Mouse (Mus musculus) limb, embryonic 11.5 days (tissue): ENCODE data around the gene Il34. TPM values are rescaled to one million over a fixed set of nuclear protein-coding genes. Genes with fewer than 3 reads are reported as not detected.
"Not testable (repeated sequence)": the region's sequence is repeated elsewhere in the genome, so short reads cannot be mapped to it uniquely, and the experiment has no call there.

Experiments used
- ATAC-seq: fragments of 200-750 bp; cut with Nextera tagmentation; 2 replicates; pipeline ENCODE4 v1.8.0; 2017; ENCODE audit warnings: low read depth; ENCODE audit not compliant: insufficient number of reproducible peaks, low FRiP score, low TSS enrichment
- DNase-seq: peaks from one replicate; pipeline ENCODE4 v3.0.0-alpha.2; 2015; ENCODE audit warnings: low spot score
- H3K27ac ChIP-seq: fragments of 300-500 bp; sonication (generic); replicated peaks from 2 replicates; pipeline ENCODE4 v1.5.1; 2014; ENCODE audit warnings: low read depth, mild to moderate bottlenecking, low read length
- H3K27me3 ChIP-seq: fragments of 300-500 bp; sonication (generic); 2 replicates; pipeline ENCODE4 v1.6.1; 2014; ENCODE audit warnings: mild to moderate bottlenecking, low read length, mixed read lengths; ENCODE audit not compliant: control insufficient read depth, insufficient read depth
- H3K36me3 ChIP-seq: fragments of 300-500 bp; sonication (generic); 2 replicates; pipeline ENCODE4 v1.6.1; 2014; ENCODE audit warnings: mild to moderate bottlenecking, low read length, moderate library complexity, mixed read lengths; ENCODE audit not compliant: control insufficient read depth, insufficient read depth
- H3K4me1 ChIP-seq: fragments of 300-500 bp; sonication (generic); 2 replicates; pipeline ENCODE4 v1.6.1; 2014; ENCODE audit warnings: low read length, mixed read lengths; ENCODE audit not compliant: control insufficient read depth, insufficient read depth
- H3K4me2 ChIP-seq: fragments of 300-500 bp; sonication (generic); 2 replicates; pipeline ENCODE4 v1.6.1; 2014; ENCODE audit warnings: low read depth, mild to moderate bottlenecking, moderate library complexity; ENCODE audit not compliant: severe bottlenecking
- H3K4me3 ChIP-seq: fragments of 300-500 bp; sonication (generic); 2 replicates; pipeline ENCODE4 v1.5.1; 2014; ENCODE audit warnings: low read depth, low read length
- H3K9ac ChIP-seq: fragments of 300-500 bp; sonication (generic); 2 replicates; pipeline ENCODE4 v1.6.1; 2014; ENCODE audit warnings: mild to moderate bottlenecking, low read length
- H3K9me3 ChIP-seq: fragments of 300-500 bp; sonication (generic); 2 replicates; pipeline ENCODE4 v1.6.1; 2016; ENCODE audit warnings: low read length; ENCODE audit not compliant: control insufficient read depth
- WGBS: fragments of 180-500 bp; shearing (Covaris S2); extraction: QIAGEN DNeasy Blood & Tissue Kit; methylation state at CpG from one replicate; pipeline ENCODE4 v1.1.7; 2014; 5-methylcytosine and 5-hydroxymethylcytosine counted together
- polyA plus RNA-seq: library from polyadenylated mRNA; unstranded; fragments of >200 nt; fragmentation: Nextera tagmentation; extraction: Ambion mirVana; gene quantifications from 2 replicates; pipeline ENCODE4 v1.2.1, GENCODE M21; 2014

The Il34 gene
- polyA plus RNA-seq, 1 experiment from 2014 or later: not detected

DNA sequence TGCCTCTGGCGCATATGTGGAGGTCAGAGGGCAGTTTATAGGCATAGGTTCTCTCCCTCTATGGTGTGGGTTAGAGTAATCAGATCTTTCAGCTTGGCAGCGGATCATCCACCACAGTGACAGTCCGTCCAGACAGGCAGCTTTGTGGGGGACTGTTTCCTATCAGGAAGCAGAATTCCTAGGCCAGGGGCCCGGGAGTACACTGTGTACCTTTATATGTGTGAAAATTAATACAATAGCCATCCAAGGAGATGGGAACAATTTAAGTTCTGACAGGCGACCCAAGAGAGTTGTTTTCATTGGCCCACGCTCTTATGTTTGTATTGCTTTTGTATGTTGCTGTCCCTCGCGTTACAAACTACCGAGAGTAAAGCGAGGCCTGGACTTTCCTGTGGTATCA, 14.6 kb downstream of the Il34 start:
- H3K9me3 ChIP-seq: no peaks in the 10 kb centered on the region
- no peaks in the 10 kb centered on the region for H3K36me3 ChIP-seq
- 77% methylated on average over 10 of the region's 10 CpGs for whole genome bisulfite sequencing
- DNase-seq (no peak), ATAC-seq (no peak)
- H3K4me1 ChIP-seq: no peaks in the 10 kb centered on the region
- H3K4me3 ChIP-seq: no peak overlapping the region
- H3K4me2 ChIP-seq: no peak overlapping the region
- H3K27ac ChIP-seq: no peak overlapping the region
- H3K27me3 ChIP-seq: no peaks in the 10 kb centered on the region
- H3K9ac ChIP-seq: no peak overlapping the region

GRCm38 (mm10) chr8:110790270-110790669, 15.5 kb downstream of the Il34 start:
- no peak for DNase-seq
- 60% methylated on average over 6 of the region's 6 CpGs for WGBS
- Histone ChIP-seq H3K27me3 (no peaks in the 10 kb centered on the region), H3K4me3 (no peak overlapping the region), H3K4me1 (no peaks in the 10 kb centered on the region), H3K9me3 (no peaks in the 10 kb centered on the region), H3K4me2 (no peak overlapping the region), H3K36me3 (no peaks in the 10 kb centered on the region), H3K9ac (no peak overlapping the region), H3K27ac (no peak overlapping the region)
- ATAC-seq: no peak

- H3K27ac ChIP-seq: no peak overlapping the region
- H3K4me1 ChIP-seq: no peaks in the 10 kb centered on the region
- no peak overlapping the region for H3K4me2 ChIP-seq
- WGBS: 59% methylated on average over 12 of the region's 12 CpGs
- ATAC-seq: no peak
- H3K9ac ChIP-seq: no peak overlapping the region
- H3K27me3 ChIP-seq: no peaks in the 10 kb centered on the region
- no peak overlapping the region for H3K4me3 ChIP-seq
- no peaks in the 10 kb centered on the region for H3K9me3 ChIP-seq
- H3K36me3 ChIP-seq: no peaks in the 10 kb centered on the region
- no peak for DNase-seq
These were observed 16.2 kb downstream of the Il34 start for GRCm38 (mm10) chr8:110789571-110789970.

GRCm38 (mm10) chr8:110788981-110789380, 16.7 kb downstream of the Il34 start:
- Histone ChIP-seq H3K36me3 (no peaks in the 10 kb centered on the region), H3K9me3 (no peaks in the 10 kb centered on the region), H3K27ac (no peak overlapping the region), H3K27me3 (no peaks in the 10 kb centered on the region), H3K4me3 (no peak overlapping the region), H3K4me2 (no peak overlapping the region), H3K4me1 (no peaks in the 10 kb centered on the region), H3K9ac (no peak overlapping the region)
- ATAC-seq: no peak
- WGBS: 73% methylated on average over 12 of the region's 12 CpGs
- no peak for DNase-seq

DNA sequence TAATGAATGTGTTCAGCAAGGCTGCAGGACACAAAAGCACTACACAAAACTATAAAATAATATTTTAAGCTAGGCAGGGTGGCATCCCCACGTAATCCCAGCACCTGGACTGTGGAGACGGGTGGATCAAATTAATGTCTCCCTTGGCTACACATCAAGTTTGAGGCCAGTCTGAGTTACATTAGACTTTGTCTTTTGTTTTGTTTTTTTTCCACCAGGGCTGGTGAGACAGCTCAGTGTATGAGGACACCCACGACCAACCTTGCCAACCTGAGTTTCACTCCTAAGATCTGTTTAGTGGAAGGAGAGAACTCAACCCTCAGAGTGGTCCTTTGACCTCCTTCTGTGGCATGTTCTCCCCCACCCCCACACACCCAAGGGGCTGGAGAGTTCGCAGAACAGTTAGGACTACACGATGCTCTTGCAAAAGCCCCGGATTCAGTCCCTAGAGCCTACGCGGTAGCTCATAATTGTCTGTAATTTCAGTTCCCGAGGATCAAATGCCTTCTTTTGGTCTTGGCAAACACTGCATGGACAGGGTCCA, 18.2 kb downstream of the Il34 start:
- Histone ChIP-seq H3K27me3 (no peaks in the 10 kb centered on the region), H3K4me3 (no peak overlapping the region), H3K9me3 (no peaks in the 10 kb centered on the region), H3K9ac (no peak overlapping the region), H3K27ac (no peak overlapping the region), H3K4me1 (no peaks in the 10 kb centered on the region), H3K36me3 (no peaks in the 10 kb centered on the region), H3K4me2 (no peak overlapping the region)
- WGBS: 86% methylated on average over 9 of the region's 9 CpGs
- ATAC-seq (no peak), DNase-seq (no peak)

GRCm38 (mm10) chr8:110786934-110787333, 18.8 kb downstream of the Il34 start:
- WGBS: 86% methylated on average over 8 of the region's 8 CpGs
- no peak for ATAC-seq
- no peak overlapping the region for H3K27ac ChIP-seq
- H3K36me3 ChIP-seq: no peaks in the 10 kb centered on the region
- H3K9ac ChIP-seq: no peak overlapping the region
- DNase-seq: no peak
- no peak overlapping the region for H3K4me2 ChIP-seq
- no peak overlapping the region for H3K4me3 ChIP-seq
- no peaks in the 10 kb centered on the region for H3K9me3 ChIP-seq
- H3K4me1 ChIP-seq: no peaks in the 10 kb centered on the region
- no peaks in the 10 kb centered on the region for H3K27me3 ChIP-seq

- H3K4me3 ChIP-seq, H3K4me2 ChIP-seq, ATAC-seq, H3K27me3 ChIP-seq, H3K4me1 ChIP-seq, DNase-seq, H3K36me3 ChIP-seq, H3K9ac ChIP-seq, H3K27ac ChIP-seq, H3K9me3 ChIP-seq: not testable (repeated sequence)
- 73% methylated on average over 7 of the region's 7 CpGs for WGBS
These were observed 19.2 kb downstream of the Il34 start for GRCm38 (mm10) chr8:110786501-110786900.

- ATAC-seq (no peak), DNase-seq (no peak)
These were observed 20.4 kb downstream of the Il34 start for GRCm38 (mm10) chr8:110785366-110785765.

More at GRCm38 (mm10) chr8:110785366-110785765, 20.4 kb downstream of the Il34 start:
- no peaks in the 10 kb centered on the region for H3K9me3 ChIP-seq
- no peaks in the 10 kb centered on the region for H3K36me3 ChIP-seq
- H3K27ac ChIP-seq: no peak overlapping the region
- no peak overlapping the region for H3K4me2 ChIP-seq
- no peaks in the 10 kb centered on the region for H3K27me3 ChIP-seq
- H3K9ac ChIP-seq: no peak overlapping the region
- no peaks in the 10 kb centered on the region for H3K4me1 ChIP-seq
- WGBS: 72% methylated on average over 2 of the region's 2 CpGs
- no peak overlapping the region for H3K4me3 ChIP-seq
